Mouse (Mus musculus): ENCODE results near the gene Ifi208.
"Not testable (repeated sequence)": the region's sequence is repeated elsewhere in the genome, so short reads cannot be mapped to it uniquely, and the experiment has no call there.

The Ifi208 gene

GRCm38 (mm10) chr1:173673458-173674097, at the start of gene Ifi208:
TSS of gene Ifi208 (plus strand) at chr1:173673675.
- not testable (repeated sequence) for DNase-seq

GRCm38 (mm10) chr1:173624052-173624451, 49.4 kb upstream of the Ifi208 start:
- DNase-seq = no peak

GRCm38 (mm10) chr1:173626686-173627085, 46.8 kb upstream of the Ifi208 start:
- no peak for DNase-seq

- not testable (repeated sequence) for DNase-seq
Observed at GRCm38 (mm10) chr1:173630622-173631021, 42.9 kb upstream of the Ifi208 start, which contains the start of gene Ifi209. TSS of gene Ifi209 (plus strand) at chr1:173630917.

- DNase-seq = no peak
Observed at GRCm38 (mm10) chr1:173633969-173634645, 39.4 kb upstream of the Ifi208 start.

- no peak for DNase-seq
Observed at GRCm38 (mm10) chr1:173645393-173645792, 28.1 kb upstream of the Ifi208 start.

GRCm38 (mm10) chr1:173657973-173658372, 15.5 kb upstream of the Ifi208 start:
- DNase-seq = no peak

- not testable (repeated sequence) for DNase-seq
Observed at GRCm38 (mm10) chr1:173678605-173679004, 5.1 kb downstream of the Ifi208 start.

GRCm38 (mm10) chr1:173694270-173694669, 20.8 kb downstream of the Ifi208 start:
- DNase-seq = no peak

GRCm38 (mm10) chr1:173733219-173733618, 59.7 kb downstream of the Ifi208 start:
- DNase-seq = no peak

GRCm38 (mm10) chr1:173735015-173735414, 61.5 kb downstream of the Ifi208 start:
- not testable (repeated sequence) for DNase-seq

GRCm38 (mm10) chr1:173736986-173737385, 63.5 kb downstream of the Ifi208 start:
- DNase-seq = no peak

- no peak for DNase-seq
Observed at GRCm38 (mm10) chr1:173740537-173740936, 67.1 kb downstream of the Ifi208 start.

- no peak for DNase-seq
Observed at GRCm38 (mm10) chr1:173741656-173742055, 68.2 kb downstream of the Ifi208 start, which contains the start of gene Ifi207. TSS of gene Ifi207 (minus strand) at chr1:173741747.

GRCm38 (mm10) chr1:173742262-173742661, 68.8 kb downstream of the Ifi208 start:
- no peak for DNase-seq
